Mouse (Mus musculus): Measurements from ENCODE around the gene Ccdc13.
A peak's percentile ranks its signal among the peaks of the same experiment; 100 is the strongest.

Gene Ccdc13

DNA sequence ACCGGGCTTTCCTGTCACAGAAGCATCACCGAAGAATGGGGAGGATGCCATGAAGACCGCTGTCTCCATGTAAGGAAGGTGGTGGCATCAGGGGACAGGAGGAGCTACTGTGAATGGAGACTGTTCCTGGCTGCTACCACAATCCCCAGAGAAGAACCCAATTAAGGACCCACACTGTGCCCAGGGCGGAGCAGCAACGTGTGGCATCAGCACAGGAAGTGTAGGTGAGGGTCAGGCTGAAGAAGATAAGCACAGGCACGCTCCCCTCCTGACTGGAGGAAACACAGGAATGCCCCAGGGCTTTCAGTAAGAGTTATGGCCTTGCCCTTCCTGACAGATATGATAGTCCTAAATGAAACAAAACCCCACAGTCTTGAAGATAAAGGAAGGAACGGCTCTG, 36.5 kb downstream of the Ccdc13 start:
- DNase-seq (ENCODE audit: low spot score) = no peak

DNA sequence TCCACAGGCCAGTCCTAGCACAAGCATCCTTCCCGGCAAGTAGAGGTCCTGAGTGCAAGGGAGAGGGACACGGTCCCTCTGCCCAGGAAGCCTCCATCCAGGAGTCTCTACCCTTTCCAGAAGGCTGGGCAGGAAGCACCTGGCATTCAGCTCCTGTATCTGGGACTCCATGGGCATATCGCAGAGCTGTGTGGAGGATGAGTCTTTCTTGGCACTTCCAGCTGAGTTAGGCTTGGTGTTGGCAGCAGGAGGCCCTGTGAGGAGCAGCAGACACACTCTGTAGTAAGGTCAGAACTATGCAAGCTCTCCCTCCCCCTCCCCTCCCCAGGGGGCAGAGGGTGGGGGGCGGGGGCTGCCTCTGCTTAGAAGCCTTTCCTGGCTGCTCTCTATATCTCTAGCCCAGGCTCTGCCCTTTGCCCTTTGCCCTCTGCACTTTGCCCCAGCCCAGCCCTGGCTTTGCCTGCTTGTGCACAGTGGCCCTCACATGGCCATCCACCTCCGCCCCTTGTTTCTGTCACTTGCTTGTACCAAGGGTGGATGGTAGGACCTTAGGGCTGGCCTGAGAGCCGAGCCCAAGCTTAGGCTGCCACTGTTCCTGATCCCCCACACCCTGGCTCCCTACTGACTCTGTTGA, 40.3 kb downstream of the Ccdc13 start:
- no peak for DNase-seq (ENCODE audit: low spot score)

DNA sequence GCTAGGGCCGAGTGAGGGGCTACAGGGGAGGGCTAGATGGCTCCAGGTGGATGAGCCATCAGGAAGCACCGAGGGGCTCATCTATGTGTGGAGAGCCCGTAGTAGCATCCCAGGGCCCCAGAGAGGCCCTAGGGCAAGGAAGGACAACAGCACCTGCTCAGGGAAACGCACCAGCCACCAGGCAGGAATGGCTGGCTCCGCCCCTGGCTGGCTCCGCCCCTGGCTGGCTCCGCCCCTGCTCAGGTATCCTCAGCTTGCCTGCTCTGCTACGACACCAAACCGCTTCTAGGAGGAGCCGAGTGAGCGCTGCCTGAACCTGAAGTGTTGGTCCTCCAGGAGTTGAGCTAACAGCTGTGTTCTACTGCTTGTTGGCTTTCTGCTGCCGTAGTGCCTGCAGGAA, 41.5 kb downstream of the Ccdc13 start:
- DNase-seq (ENCODE audit: low spot score) = peak; percentile 53

DNA sequence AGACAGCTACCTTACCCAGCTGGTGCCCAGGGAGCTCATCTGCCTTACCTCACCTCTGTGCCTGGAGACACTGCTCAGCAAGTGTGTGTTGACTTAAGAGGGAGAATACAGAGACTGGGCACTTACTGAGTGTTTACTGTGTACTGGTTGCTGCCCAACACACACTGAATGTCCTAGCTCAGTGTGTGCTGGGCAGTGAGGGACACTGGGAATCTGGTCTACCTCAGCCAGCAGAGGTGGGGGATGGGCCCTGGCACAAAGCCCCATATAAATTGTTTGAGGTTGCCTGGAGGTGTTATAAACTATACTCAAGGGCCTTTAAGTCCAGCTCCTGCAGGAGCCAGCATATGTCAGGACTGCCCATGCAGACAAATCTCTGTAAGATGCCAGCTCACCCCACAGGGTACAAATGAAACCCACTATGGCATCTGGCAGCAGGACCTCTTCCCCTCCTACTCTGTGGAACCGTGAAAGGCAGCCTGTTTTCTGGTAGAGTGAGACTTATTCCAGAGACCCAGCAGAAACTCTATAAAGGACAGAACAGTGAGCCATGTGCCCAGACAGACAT, 44.2 kb downstream of the Ccdc13 start:
- DNase-seq (ENCODE audit: low spot score) = no peak

DNA sequence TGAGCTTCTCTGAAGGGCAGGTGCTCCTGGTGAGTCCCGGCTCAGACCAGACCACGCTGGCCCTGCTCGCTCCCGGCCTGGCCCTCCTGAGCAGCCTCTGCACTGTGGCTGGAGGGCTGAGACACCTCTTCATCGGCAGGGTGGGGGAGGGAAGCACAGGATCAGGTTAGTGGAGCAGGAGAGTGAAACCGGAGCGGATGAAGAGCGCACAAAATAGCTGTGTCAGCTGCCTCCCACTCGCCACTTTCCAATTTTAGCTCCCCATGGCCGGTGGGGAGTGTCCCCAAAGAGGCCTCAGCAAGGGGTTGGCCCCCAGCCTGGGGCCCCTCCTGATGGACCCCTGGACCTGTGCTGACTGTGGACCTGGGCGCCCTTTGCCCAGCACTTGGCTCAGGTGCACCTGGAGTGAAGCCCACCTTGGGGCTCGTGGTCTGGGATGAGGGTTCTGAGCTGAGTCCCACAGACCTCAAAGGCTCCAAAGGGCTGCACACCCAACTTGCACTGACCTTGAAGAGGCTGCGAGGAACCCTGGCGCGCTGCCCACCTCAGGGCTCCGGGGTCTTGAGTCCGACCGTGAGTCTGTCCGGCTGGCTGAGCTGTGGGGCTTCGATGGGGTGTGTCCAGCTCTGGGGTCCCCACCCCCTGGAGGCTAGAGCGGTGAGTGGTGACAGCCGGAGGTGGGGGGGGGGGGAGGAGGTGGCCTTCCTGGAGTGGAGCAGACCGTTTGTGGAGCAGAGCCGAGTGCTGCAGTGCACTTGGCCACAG, 47.3 kb downstream of the Ccdc13 start, which contains the start of gene Hhatl:
TSS of gene Hhatl (minus strand) at position 751 of the 765 bp plus-strand sequence.
- DNase-seq (ENCODE audit: low spot score) = no peak

DNA sequence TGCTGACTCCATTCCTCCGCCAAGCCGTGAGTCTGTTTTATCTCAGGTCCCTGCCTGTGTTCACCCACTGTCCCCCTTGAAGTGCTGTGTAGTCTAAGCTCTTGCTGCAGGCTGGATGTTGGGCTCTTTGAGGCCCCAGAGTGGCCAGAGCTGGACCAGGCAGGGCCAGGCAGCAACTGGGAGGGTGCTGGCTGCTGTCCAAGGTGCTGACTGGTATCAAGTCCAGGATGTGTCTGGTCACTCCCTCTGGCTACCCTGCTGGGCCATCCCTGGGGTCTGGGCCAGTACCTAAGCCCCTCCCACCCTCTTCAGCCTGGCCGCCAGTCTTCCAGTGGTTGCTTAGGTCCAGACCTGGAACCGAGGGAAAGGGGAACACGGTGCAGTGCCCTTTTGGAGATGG, 48.1 kb downstream of the Ccdc13 start:
- peak; percentile 72 for DNase-seq (ENCODE audit: low spot score)

DNA sequence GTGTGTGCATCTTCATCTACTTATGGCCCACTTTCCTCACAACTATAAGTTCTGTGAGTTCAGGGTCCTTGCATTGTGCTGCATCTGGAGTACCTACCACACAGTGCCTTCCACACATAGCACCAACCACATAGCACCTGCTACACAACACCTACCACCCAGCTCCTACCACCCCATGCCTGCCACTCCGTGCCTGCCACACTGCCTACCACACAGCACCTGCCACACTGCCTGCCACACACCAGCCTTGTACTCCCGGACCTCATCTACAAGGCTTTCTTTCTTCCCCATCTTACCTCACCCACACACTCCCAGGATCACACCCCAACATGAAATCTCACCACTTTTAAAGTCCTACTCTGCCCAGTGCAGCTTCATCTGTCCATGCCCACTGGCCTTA, 52.9 kb downstream of the Ccdc13 start:
- no peak for DNase-seq (ENCODE audit: low spot score)

DNA sequence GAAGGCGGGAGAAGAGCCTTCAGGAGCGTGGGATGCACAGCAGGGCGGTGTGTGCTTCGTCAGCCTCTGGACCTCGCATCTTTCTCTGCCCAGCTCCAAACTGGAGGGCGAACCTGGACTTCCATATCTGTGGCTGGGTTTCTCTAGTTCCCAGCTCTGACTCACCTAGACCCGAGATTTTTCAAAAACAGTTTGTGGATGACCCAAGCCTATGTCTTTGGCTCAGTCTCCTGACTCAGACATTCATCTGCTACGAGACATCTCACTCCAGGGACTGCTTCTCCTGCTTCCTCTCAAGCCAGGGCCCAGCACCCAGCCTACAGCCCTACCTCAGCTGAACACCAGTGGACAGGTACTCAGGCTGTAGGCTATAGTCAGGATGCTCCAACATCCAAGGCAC, 54.0 kb downstream of the Ccdc13 start:
- no peak for DNase-seq (ENCODE audit: low spot score)

DNA sequence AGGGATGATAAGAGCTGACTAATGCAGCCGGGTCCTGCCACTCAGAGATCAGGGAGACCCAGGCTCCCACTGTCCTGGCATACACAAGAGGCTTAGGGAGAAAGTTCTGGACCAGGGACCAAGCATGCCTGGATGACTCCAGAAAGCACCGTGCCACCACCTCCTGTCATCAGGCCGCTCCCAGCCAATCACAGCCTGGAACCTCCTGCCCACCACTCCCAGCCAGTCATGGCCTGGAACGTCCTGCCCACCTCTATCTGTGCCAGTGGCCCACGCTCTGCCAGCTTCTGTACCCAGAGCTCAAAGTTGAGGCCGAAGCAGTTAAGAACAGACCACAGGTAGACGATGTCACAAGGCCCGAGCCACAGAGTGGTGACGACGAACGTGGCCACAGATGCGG, 54.5 kb downstream of the Ccdc13 start:
- DNase-seq (ENCODE audit: low spot score) = no peak

DNA sequence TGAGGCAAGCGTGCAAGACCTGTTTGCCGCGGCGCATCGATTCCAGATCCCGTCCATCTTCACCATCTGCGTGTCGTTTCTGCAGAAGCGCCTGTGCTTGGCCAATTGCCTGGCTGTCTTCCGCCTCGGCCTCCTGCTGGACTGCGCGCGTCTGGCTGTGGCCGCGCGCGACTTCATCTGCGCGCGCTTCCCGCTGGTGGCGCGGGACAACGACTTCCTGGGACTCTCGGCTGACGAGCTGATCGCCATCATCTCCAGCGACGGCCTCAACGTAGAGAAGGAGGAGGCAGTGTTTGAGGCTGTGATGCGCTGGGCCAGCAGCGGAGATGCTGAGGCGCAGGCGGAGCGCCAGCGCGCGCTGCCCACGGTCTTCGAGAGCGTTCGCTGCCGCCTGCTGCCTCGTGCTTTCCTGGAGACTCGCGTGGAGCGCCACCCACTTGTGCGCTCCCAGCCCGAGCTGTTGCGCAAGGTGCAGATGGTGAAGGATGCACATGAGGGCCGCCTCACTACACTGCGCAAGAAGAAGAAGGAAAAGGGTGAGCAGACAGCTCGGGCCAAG, 61.1 kb downstream of the Ccdc13 start:
- no peak for DNase-seq (ENCODE audit: low spot score)

DNA sequence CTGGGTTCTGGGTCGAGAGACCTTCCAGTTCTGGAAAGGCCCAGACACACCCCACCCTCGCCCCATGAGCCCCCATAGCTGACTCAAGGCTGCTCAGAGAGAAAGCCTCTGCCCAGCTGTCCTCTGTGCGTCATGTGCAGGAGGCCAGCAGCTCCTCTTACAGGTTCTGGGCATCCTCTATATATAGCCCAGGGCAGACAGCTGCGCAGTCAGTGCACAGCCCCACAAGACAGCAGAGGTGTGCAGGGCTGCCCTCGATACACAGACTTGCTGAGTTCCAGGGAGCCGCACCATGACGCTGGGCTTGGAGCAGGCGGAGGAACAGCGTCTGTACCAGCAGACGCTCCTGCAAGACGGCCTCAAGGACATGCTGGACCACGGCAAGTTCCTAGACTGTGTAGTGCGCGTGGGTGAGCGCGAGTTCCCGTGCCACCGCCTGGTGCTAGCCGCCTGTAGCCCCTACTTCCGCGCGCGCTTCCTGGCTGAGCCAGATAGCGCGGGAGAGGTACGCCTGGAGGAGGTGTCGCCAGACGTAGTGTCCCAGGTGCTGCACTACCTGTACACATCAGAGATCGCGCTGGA, 61.7 kb downstream of the Ccdc13 start, which contains the start of gene Klhl40:
TSS of gene Klhl40 (plus strand) at position 124 of the 582 bp plus-strand sequence.
- no peak for DNase-seq (ENCODE audit: low spot score)

DNA sequence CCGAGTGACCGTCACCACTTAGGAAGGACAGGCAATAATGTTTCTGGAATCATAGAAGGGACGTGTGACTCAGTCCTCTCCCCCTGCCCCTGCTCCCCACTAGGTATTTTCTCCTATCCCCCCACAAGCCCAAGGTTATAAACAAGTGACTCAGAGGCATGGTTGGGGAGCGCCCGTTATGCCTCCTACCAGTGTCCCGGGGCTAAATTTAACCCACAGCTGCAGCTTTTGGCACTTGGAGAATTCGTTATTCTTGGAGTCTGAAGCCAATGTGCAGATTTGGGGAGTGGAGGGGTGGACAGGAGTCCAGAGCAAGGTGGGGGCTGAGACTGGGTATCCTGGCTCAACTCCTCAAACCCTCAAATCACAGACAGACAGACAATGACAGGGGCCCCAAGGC, 62.8 kb downstream of the Ccdc13 start:
- DNase-seq (ENCODE audit: low spot score) = no peak

DNA sequence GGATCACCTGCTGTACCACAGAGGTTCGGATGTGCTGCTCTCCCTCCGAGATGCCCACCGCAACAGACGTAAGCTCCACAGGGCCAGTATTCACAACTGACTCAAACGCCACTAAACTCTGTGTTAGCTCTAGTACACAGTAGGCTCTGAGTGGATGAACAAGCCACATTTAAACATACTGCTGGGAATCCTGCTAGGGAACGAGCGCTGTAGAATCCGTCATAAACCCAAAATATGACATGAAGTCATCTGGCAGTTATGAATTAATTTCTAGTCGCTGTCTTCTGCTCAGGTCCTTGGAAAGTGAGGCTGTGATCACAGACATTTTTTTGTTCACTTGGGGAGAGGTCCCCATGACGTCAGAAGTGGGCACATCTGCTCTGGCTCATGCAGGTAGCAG, 63.3 kb downstream of the Ccdc13 start:
- no peak for DNase-seq (ENCODE audit: low spot score)

DNA sequence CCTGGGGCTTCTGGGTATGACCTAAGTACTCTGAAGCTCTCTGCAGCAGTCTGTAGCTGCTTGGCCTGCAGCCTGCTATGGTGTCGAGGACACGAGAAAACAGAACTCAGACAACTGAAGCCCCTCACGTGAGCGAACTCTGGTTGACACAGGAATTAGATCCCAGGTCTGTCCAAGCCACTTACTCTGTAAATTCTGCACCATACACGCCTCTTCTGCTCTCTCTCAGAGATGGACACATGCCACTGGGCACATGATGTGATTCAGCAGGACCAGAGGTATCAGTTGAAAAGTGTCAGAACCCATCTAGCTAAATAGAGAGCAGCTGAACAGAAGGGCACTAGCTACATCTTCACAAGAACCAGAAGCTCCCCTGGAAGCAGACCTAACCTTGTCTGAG, 66.8 kb downstream of the Ccdc13 start:
- no peak for DNase-seq (ENCODE audit: low spot score)

DNA sequence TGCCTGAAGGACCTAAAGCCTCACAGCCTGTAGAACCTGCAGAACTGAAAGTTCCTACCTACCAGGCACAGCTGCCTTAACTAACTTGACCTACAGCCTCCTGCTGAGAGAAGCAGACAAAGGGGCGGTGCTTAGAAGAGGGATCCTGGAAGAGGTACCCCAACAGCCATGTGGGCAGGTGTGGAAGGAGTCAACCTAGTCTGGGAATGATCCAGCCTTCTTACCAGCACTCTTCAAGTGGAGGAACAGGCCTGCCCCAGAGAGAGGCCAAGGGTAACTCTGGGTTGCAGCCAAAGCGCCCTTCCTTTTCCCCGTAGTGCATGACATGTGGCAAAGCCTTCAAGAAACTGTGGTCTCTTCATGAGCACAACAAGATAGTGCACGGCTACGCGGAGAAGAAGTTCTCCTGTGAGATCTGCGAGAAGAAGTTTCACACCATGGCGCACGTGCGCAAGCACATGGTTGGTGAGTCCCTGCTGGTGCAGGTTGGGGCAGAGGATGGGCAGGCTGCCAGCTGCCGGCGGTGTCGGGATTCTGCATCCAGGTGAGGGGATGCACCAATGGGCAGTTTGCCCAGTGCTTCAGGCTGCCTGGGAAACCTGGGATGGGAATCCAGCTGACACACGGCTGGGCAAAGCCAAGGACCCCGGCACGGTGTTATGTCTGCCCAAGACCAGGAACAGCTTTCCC, 74.0 kb downstream of the Ccdc13 start:
- DNase-seq (ENCODE audit: low spot score) = no peak

DNA sequence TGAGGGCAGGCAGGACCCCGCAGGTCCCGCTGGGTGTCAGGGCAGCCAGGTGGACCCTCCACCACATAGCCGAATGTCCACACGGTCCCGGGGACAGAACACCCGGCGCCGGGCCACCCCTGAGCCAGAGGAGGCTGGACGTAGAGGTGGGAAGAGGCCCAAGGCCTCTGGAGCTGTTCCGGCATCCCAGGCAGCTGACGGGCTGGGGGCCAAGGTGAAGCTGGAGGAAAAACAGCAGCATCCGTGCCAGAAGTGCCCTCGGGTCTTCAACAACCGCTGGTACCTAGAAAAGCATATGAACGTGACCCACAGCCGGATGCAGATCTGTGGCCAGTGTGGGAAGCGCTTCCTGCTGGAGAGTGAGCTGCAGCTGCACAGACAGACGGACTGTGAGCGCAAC, 75.5 kb downstream of the Ccdc13 start:
- DNase-seq (ENCODE audit: low spot score) = no peak

DNA sequence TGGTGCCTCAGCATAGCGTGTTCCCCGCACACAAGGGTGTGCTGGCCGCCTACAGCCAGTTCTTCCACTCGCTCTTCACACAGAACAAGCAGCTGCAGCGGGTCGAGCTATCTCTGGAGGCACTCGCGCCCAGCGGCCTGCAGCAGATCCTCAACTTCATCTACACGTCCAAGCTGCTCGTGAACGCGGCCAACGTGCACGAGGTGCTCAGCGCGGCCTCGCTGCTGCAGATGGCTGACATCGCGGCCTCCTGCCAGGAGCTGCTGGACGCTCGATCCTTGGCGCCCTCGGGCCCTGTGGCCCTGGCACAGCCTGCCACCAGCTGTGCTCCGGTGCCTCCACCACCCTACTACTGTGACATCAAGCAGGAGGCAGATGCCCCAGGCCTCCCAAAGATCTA, 76.5 kb downstream of the Ccdc13 start:
- no peak for DNase-seq (ENCODE audit: low spot score)

DNA sequence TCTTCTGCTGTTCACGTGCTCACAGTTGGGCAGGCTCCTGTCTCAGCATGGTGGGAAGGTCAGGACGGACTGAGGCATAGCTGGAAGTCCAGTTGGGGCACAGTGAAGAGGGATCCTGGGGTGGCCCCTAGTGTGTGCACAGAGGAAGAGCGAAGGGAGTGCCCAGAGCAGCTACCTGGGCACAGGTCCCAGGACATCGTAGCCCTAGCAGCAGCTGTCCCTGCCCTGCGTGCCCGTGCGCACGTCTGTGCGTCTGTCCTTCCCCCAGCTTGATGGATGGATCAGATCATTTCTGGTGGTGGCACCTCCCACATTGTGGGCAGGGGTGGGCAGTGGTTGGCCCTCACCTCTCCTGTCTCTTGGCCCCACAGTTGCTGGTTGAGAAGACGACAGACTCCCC, 77.0 kb downstream of the Ccdc13 start:
- no peak for DNase-seq (ENCODE audit: low spot score)

DNA sequence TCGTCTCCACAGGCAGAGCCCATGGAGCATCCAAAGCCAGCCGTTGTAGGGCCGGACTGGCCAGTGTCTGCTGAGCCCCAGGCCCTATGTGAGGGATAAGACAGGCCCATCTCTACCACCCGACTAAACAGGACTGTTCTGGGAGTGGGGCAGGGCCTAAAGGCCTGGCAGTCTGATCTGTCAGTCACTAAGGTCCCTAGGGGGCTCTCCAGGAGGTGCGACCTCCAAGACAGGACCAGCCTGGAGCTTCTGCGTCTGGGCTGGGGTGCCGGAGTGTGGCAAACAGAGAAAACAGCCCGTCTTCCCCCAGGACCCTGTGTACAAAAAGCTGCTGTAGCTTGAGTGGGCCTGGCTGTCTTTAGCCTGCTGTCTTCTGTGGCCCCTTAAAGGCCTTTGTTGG, 77.5 kb downstream of the Ccdc13 start:
- no peak for DNase-seq (ENCODE audit: low spot score)

DNA sequence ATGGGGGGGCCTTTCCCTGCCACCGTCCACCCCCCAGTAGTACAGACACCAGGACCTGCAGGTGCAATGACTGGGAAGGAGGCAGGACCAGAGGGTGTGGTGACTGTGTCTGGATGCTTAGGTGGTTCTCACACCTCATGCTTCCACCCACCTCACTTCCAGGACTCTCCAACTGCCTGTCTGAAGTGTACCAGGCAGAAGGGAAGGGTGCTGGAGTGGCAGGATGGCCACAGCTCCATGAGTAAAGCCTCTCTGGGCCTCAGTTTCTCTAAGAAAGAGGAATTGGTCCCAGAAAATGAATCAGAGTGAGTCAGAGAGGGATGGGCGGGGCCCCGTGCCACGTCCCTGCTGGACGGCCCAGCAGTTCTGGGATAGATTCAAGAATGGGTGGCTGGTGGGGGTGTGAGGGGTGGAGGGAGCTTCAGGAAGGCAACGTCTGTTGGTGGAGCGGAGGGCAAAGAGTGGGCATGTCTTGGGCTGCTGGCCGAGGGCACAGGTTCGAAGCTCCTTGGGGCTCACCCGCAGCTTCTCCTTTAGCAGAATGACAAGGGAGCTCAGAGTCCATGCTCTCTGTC, 78.1 kb downstream of the Ccdc13 start:
- peak; percentile 66 for DNase-seq (ENCODE audit: low spot score)

DNA sequence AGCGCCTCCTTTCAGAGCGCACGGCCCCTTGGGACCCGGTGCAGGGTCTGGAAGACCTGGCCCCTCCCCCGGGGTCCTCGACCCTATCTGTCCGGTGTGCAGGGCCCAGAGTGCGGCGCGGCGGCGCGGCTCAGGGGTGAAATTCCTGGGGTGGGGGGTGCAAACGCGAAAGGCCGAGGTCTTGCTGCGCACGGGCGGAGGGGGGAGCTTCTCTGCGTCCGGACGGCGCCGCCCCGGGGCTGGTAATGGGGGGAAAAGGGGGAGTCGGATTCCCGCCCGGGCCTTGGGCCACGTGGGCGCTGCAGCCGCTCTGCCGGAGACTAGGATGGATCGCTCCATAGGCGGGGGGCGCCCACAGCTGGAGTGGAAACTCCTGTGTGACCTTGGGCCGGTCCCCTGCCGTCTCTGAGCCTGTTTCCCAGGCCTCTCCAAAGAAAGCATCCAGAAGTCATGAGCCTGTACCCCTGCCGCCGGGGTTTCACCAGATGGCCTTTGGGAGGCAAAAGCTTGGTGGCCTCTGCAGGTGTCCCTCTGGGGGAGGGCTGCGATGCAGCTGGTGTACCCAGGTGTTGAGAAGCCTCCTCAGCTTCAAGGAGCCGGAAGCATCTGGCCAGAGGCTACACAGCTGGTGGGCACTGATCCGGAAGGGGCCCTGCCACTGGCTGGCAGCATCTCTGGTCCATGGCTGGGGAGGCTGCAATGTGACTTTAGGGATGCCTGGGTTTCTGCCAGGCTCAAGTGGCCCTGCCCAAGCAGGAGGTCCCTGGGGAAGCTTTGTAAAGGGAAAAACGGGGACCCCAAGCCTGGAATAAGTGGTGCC, 78.8 kb downstream of the Ccdc13 start:
- peak; percentile 77 for DNase-seq (ENCODE audit: low spot score)

Measured in urinary bladder, postnatal 14 days (tissue).